Mouse (Mus musculus): ENCODE measurements around the gene Cxcl14.

GRCm38 (mm10) chr13:56305058-56305457 is 8.7 kb upstream of the Cxcl14 start:
- no peak for TF ChIP-seq CTCF (IDR thresholded peaks at IDR 0.05; ENCODE audit: insufficient read depth, low read depth, low read length)
- TF ChIP-seq POLR2A (IDR thresholded peaks at IDR 0.05; ENCODE audit: insufficient read depth, low read depth, low read length), result no peak

Data from olfactory bulb, adult 2 months (tissue).